Mouse (Mus musculus): Measurements from ENCODE around the gene Ppp1r13l. TPM values are rescaled to one million over a fixed set of nuclear protein-coding genes. Genes with fewer than 3 reads are reported as not detected.

Gene Ppp1r13l
- polyA plus RNA-seq, 1 experiment from 2014 or later = 2.6 TPM

DNA sequence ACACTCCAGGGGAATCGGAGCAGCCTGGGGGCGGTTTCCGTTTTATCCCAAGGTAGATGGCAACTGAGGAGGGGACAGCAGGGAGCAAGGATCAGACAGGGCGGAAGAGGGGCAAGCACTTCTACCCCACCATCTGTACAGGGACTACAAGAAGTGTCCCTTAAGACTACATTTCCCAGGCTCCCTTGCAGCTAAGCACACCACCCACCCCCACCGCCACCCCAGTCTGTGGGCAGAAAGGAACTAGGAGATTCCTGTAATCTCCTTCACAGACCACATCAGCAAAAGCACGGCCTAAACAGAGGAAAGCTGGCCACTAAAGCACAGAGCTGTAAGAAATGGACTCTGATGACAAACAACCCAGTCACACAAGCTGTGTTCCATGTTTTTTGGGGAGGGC is 66.8 kb downstream of the Ppp1r13l start:
- H3K27me3 ChIP-seq = no peaks in the 10 kb centered on the region
- no peak overlapping the region for H3K4me2 ChIP-seq (replicated peaks)
- no peak overlapping the region for H3K4me3 ChIP-seq
- 83% methylated on average over 6 of the region's 6 CpGs for WGBS
- H3K27ac ChIP-seq (replicated peaks) = no peak overlapping the region
- ATAC-seq (replicated peaks) = no peak
- H3K4me1 ChIP-seq = peaks cover 2% of the 10 kb centered on the region
- peaks cover 60% of the 10 kb centered on the region for H3K36me3 ChIP-seq
- no peaks in the 10 kb centered on the region for H3K9me3 ChIP-seq
- H3K9ac ChIP-seq (replicated peaks) = no peak overlapping the region

DNA sequence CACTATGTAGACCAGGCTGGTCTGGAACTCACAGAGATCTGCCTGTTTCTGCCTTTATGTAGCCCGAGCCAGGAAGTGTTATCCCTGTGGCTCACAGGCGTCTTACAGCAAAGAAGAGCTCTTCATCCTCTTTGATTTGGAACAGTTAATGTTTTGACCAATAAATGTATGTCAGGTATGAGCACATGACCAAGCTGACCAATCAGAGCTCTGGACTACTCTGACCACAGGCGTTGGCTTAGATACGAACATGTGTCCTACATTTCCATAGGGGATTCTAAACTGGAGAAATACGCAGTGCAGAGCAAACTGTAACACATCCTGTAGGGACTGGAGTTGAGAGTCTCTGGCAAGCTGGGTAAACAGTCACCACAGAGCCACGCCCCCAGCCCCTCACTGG is 67.3 kb downstream of the Ppp1r13l start:
- no peaks in the 10 kb centered on the region for H3K9me3 ChIP-seq
- H3K27me3 ChIP-seq = no peaks in the 10 kb centered on the region
- H3K4me3 ChIP-seq = no peak overlapping the region
- no peak overlapping the region for H3K27ac ChIP-seq (replicated peaks)
- ATAC-seq (replicated peaks) = no peak
- 90% methylated on average over 6 of the region's 6 CpGs for WGBS
- peaks cover 65% of the 10 kb centered on the region for H3K36me3 ChIP-seq
- H3K4me1 ChIP-seq = no peaks in the 10 kb centered on the region
- no peak overlapping the region for H3K9ac ChIP-seq (replicated peaks)
- H3K4me2 ChIP-seq (replicated peaks) = no peak overlapping the region

MicroRNA genes within 50 kb of the gene (microRNA counts, 519-probe panel; counts per million panel counts)
- not detected for microRNA mmu-miR-343

Small RNA genes within 50 kb of the gene (microRNA-seq; reads per million reads assigned to microRNA genes)
- gene Mir343 = not detected

Other genes starting within 250 kb of the Ppp1r13l start
- 3.6 and 3.8 TPM in 2 replicates for gene Gm4969, start 241.4 kb upstream of the Ppp1r13l start, polyA plus RNA-seq (2015; fragmentation: Nextera tagmentation; extraction: Ambion mirVana)
- 23.4 and 25.4 TPM in 2 replicates for gene Fbxo46, start 239.9 kb upstream of the Ppp1r13l start, polyA plus RNA-seq (2015; fragmentation: Nextera tagmentation; extraction: Ambion mirVana)
- 18.7 and 19.4 TPM in 2 replicates for gene Qpctl, start 210.5 kb upstream of the Ppp1r13l start, polyA plus RNA-seq (2015; fragmentation: Nextera tagmentation; extraction: Ambion mirVana)
- 135 and 143 TPM in 2 replicates for gene Snrpd2, start 210.0 kb upstream of the Ppp1r13l start, polyA plus RNA-seq (2015; fragmentation: Nextera tagmentation; extraction: Ambion mirVana)
- 18.1 and 20.0 TPM in 2 replicates for gene Gipr, start 193.6 kb upstream of the Ppp1r13l start, polyA plus RNA-seq (2015; fragmentation: Nextera tagmentation; extraction: Ambion mirVana)
- gene Eml2, start 183.3 kb upstream of the Ppp1r13l start, polyA plus RNA-seq (2015; fragmentation: Nextera tagmentation; extraction: Ambion mirVana) = 8.2 and 12.5 TPM in 2 replicates
- 2.2 and 2.4 TPM in 2 replicates for gene Gpr4, start 147.2 kb upstream of the Ppp1r13l start, polyA plus RNA-seq (2015; fragmentation: Nextera tagmentation; extraction: Ambion mirVana)
- 40.6 and 44.5 TPM in 2 replicates for gene Opa3, start 131.4 kb upstream of the Ppp1r13l start, polyA plus RNA-seq (2015; fragmentation: Nextera tagmentation; extraction: Ambion mirVana)
- 37.6 and 39.5 TPM in 2 replicates for gene Vasp, start 87.9 kb upstream of the Ppp1r13l start, polyA plus RNA-seq (2015; fragmentation: Nextera tagmentation; extraction: Ambion mirVana)
- gene Ppm1n, start 79.7 kb upstream of the Ppp1r13l start, polyA plus RNA-seq (2015; fragmentation: Nextera tagmentation; extraction: Ambion mirVana) = 0.19 and 0.31 TPM in 2 replicates
- 123 and 127 TPM in 2 replicates for gene Rtn2, start 77.1 kb upstream of the Ppp1r13l start, polyA plus RNA-seq (2015; fragmentation: Nextera tagmentation; extraction: Ambion mirVana)
- 0.11 TPM in 2 replicates for gene Fosb, start 49.7 kb upstream of the Ppp1r13l start, polyA plus RNA-seq (2015; fragmentation: Nextera tagmentation; extraction: Ambion mirVana)
- gene Ercc1, start 15.0 kb upstream of the Ppp1r13l start, polyA plus RNA-seq (2015; fragmentation: Nextera tagmentation; extraction: Ambion mirVana) = 94.6 and 95.4 TPM in 2 replicates
- 23.9 and 24.0 TPM in 2 replicates for gene Cd3eap, start 266 bp upstream of the Ppp1r13l start, polyA plus RNA-seq (2015; fragmentation: Nextera tagmentation; extraction: Ambion mirVana)
- gene Ercc2, start 22.3 kb downstream of the Ppp1r13l start, polyA plus RNA-seq (2015; fragmentation: Nextera tagmentation; extraction: Ambion mirVana) = 22.8 and 24.2 TPM in 2 replicates
- gene Klc3, start 44.4 kb downstream of the Ppp1r13l start, polyA plus RNA-seq (2015; fragmentation: Nextera tagmentation; extraction: Ambion mirVana) = 2.2 and 2.3 TPM in 2 replicates
- gene Ckm, start 45.0 kb downstream of the Ppp1r13l start, polyA plus RNA-seq (2015; fragmentation: Nextera tagmentation; extraction: Ambion mirVana) = 0.19 and 0.31 TPM in 2 replicates
- 18.3 and 18.8 TPM in 2 replicates for gene Mark4, start 99.1 kb downstream of the Ppp1r13l start, polyA plus RNA-seq (2015; fragmentation: Nextera tagmentation; extraction: Ambion mirVana)
- 0.17 and 0.29 TPM in 2 replicates for gene Exoc3l2, start 103.6 kb downstream of the Ppp1r13l start, polyA plus RNA-seq (2015; fragmentation: Nextera tagmentation; extraction: Ambion mirVana)
- gene Bloc1s3, start 148.6 kb downstream of the Ppp1r13l start, polyA plus RNA-seq (2015; fragmentation: Nextera tagmentation; extraction: Ambion mirVana) = 4.9 and 5.4 TPM in 2 replicates
- gene Trappc6a, start 148.6 kb downstream of the Ppp1r13l start, polyA plus RNA-seq (2015; fragmentation: Nextera tagmentation; extraction: Ambion mirVana) = 35.3 and 43.0 TPM in 2 replicates
- 0.66 and 0.75 TPM in 2 replicates for gene Nkpd1, start 158.1 kb downstream of the Ppp1r13l start, polyA plus RNA-seq (2015; fragmentation: Nextera tagmentation; extraction: Ambion mirVana)
- gene Ppp1r37, start 203.3 kb downstream of the Ppp1r13l start, polyA plus RNA-seq (2015; fragmentation: Nextera tagmentation; extraction: Ambion mirVana) = 37.8 and 40.5 TPM in 2 replicates
- 0.19 and 0.57 TPM in 2 replicates for gene Zfp296, start 217.5 kb downstream of the Ppp1r13l start, polyA plus RNA-seq (2015; fragmentation: Nextera tagmentation; extraction: Ambion mirVana)
- gene Gemin7, start 217.8 kb downstream of the Ppp1r13l start, polyA plus RNA-seq (2015; fragmentation: Nextera tagmentation; extraction: Ambion mirVana) = 124 and 127 TPM in 2 replicates
- 61.3 and 64.9 TPM in 2 replicates for gene Clasrp, start 244.7 kb downstream of the Ppp1r13l start, polyA plus RNA-seq (2015; fragmentation: Nextera tagmentation; extraction: Ambion mirVana)